Mouse (Mus musculus): Measurements from ENCODE around the gene St13.

Gene St13

GRCm38 (mm10) chr15:81313928-81314327 is 85.9 kb downstream of the St13 start:
- no peak for DNase-seq

Data from retina, postnatal 1 day (tissue).